Mouse (Mus musculus): ENCODE data around the gene Tmed2. TPM values are rescaled to one million over a fixed set of nuclear protein-coding genes. Genes with fewer than 3 reads are reported as not detected.
"Not testable (repeated sequence)": the region's sequence is repeated elsewhere in the genome, so short reads cannot be mapped to it uniquely, and the experiment has no call there.

Gene Tmed2
- polyA plus RNA-seq, 1 experiment, result 281 TPM

GRCm38 (mm10) chr5:124578633-124579317, 38.3 kb downstream of the Tmed2 start, which contains the start of the genes Eif2b1 and Gtf2h3:
Gene Eif2b1, minus strand, starts transcription at chr5:124579131.
Gene Gtf2h3, plus strand, starts transcription at chr5:124579140.
- Histone ChIP-seq H3K27me3 (ENCODE audit: control insufficient read depth, insufficient read depth, low read length, poor library complexity, severe bottlenecking) (no peaks in the 10 kb centered on the region), H3K4me1 (ENCODE audit: control insufficient read depth, insufficient read depth, low read length) (peaks cover 2% of the 10 kb centered on the region), H3K9ac (ENCODE audit: low read depth, poor library complexity, severe bottlenecking) (peak within 1 kb of the TSS; percentile 59), H3K36me3 (ENCODE audit: control insufficient read depth, insufficient read depth, low read length, poor library complexity, severe bottlenecking) (peaks cover 9% of the 10 kb centered on the region), H3K9me3 (replicated peaks; ENCODE audit: control insufficient read depth, insufficient read depth, low read length, poor library complexity, severe bottlenecking) (no peaks in the 10 kb centered on the region), H3K27ac (ENCODE audit: insufficient read depth, low read length) (no peak within 1 kb of the TSS), H3K4me3 (ENCODE audit: low read depth, low read length) (peak within 1 kb of the TSS; percentile 85)
- TF ChIP-seq EP300 (IDR thresholded peaks at IDR 0.05; ENCODE audit: insufficient read depth, low read depth, low read length) (peak; percentile 46; the same call in 1 of the 2 replicates), POLR2A (IDR thresholded peaks at IDR 0.05; ENCODE audit: insufficient read depth, low read length) (peak; percentile 53), CTCF (IDR thresholded peaks at IDR 0.05; ENCODE audit: low read depth, low read length) (no peak)

GRCm38 (mm10) chr5:124582515-124582914, 42.0 kb downstream of the Tmed2 start:
- Histone ChIP-seq H3K9ac (ENCODE audit: low read depth, poor library complexity, severe bottlenecking) (no peak overlapping the region), H3K4me1 (ENCODE audit: control insufficient read depth, insufficient read depth, low read length) (peaks cover 2% of the 10 kb centered on the region), H3K36me3 (ENCODE audit: control insufficient read depth, insufficient read depth, low read length, poor library complexity, severe bottlenecking) (peaks cover 4% of the 10 kb centered on the region; the same call in 1 of the 2 replicates), H3K27me3 (ENCODE audit: control insufficient read depth, insufficient read depth, low read length, poor library complexity, severe bottlenecking) (no peaks in the 10 kb centered on the region), H3K27ac (ENCODE audit: insufficient read depth, low read length) (no peak overlapping the region), H3K4me3 (ENCODE audit: low read depth, low read length) (no peak overlapping the region), H3K9me3 (replicated peaks; ENCODE audit: control insufficient read depth, insufficient read depth, low read length, poor library complexity, severe bottlenecking) (no peaks in the 10 kb centered on the region)
- TF ChIP-seq CTCF (IDR thresholded peaks at IDR 0.05; ENCODE audit: low read depth, low read length) (no peak), EP300 (IDR thresholded peaks at IDR 0.05; ENCODE audit: insufficient read depth, low read depth, low read length) (no peak), POLR2A (IDR thresholded peaks at IDR 0.05; ENCODE audit: insufficient read depth, low read length) (no peak)

- H3K4me1 ChIP-seq (ENCODE audit: control insufficient read depth, insufficient read depth, low read length), result no peaks in the 10 kb centered on the region
- peaks cover 15% of the 10 kb centered on the region for H3K36me3 ChIP-seq (ENCODE audit: control insufficient read depth, insufficient read depth, low read length, poor library complexity, severe bottlenecking)
- H3K27ac ChIP-seq (ENCODE audit: insufficient read depth, low read length), result no peak overlapping the region
- H3K9me3 ChIP-seq (replicated peaks; ENCODE audit: control insufficient read depth, insufficient read depth, low read length, poor library complexity, severe bottlenecking), result no peaks in the 10 kb centered on the region
- no peak for TF ChIP-seq CTCF (IDR thresholded peaks at IDR 0.05; ENCODE audit: low read depth, low read length)
- TF ChIP-seq EP300 (IDR thresholded peaks at IDR 0.05; ENCODE audit: insufficient read depth, low read depth, low read length), result no peak
- no peak for TF ChIP-seq POLR2A (IDR thresholded peaks at IDR 0.05; ENCODE audit: insufficient read depth, low read length)
- H3K27me3 ChIP-seq (ENCODE audit: control insufficient read depth, insufficient read depth, low read length, poor library complexity, severe bottlenecking), result no peaks in the 10 kb centered on the region
- H3K9ac ChIP-seq (ENCODE audit: low read depth, poor library complexity, severe bottlenecking), result no peak overlapping the region
- H3K4me3 ChIP-seq (ENCODE audit: low read depth, low read length), result no peak overlapping the region
These were observed 52.3 kb downstream of the Tmed2 start for GRCm38 (mm10) chr5:124592768-124593167.

GRCm38 (mm10) chr5:124598224-124599174, 58.0 kb downstream of the Tmed2 start:
- H3K36me3 ChIP-seq (ENCODE audit: control insufficient read depth, insufficient read depth, low read length, poor library complexity, severe bottlenecking), result 0 out of 2 replicates have a peak, but pooled peaks cover 5% of the 10 kb centered on the region
- H3K27me3 ChIP-seq (ENCODE audit: control insufficient read depth, insufficient read depth, low read length, poor library complexity, severe bottlenecking), result no peaks in the 10 kb centered on the region
- peak overlapping the region; percentile 71 for H3K4me3 ChIP-seq (ENCODE audit: low read depth, low read length)
- H3K4me1 ChIP-seq (ENCODE audit: control insufficient read depth, insufficient read depth, low read length), result no peaks in the 10 kb centered on the region
- no peak for TF ChIP-seq EP300 (IDR thresholded peaks at IDR 0.05; ENCODE audit: insufficient read depth, low read depth, low read length)
- no peak for TF ChIP-seq CTCF (IDR thresholded peaks at IDR 0.05; ENCODE audit: low read depth, low read length)
- no peak for TF ChIP-seq POLR2A (IDR thresholded peaks at IDR 0.05; ENCODE audit: insufficient read depth, low read length)
- H3K9me3 ChIP-seq (replicated peaks; ENCODE audit: control insufficient read depth, insufficient read depth, low read length, poor library complexity, severe bottlenecking), result no peaks in the 10 kb centered on the region
- peak overlapping the region; percentile 30; the same call in 1 of the 2 replicates for H3K9ac ChIP-seq (ENCODE audit: low read depth, poor library complexity, severe bottlenecking)
- no peak overlapping the region for H3K27ac ChIP-seq (ENCODE audit: insufficient read depth, low read length)

GRCm38 (mm10) chr5:124599726-124600125, 59.2 kb downstream of the Tmed2 start:
- H3K9me3 ChIP-seq (replicated peaks; ENCODE audit: control insufficient read depth, insufficient read depth, low read length, poor library complexity, severe bottlenecking); H3K9ac ChIP-seq (ENCODE audit: low read depth, poor library complexity, severe bottlenecking); H3K4me1 ChIP-seq (ENCODE audit: control insufficient read depth, insufficient read depth, low read length); H3K36me3 ChIP-seq (ENCODE audit: control insufficient read depth, insufficient read depth, low read length, poor library complexity, severe bottlenecking); H3K27me3 ChIP-seq (ENCODE audit: control insufficient read depth, insufficient read depth, low read length, poor library complexity, severe bottlenecking); H3K4me3 ChIP-seq (ENCODE audit: low read depth, low read length); H3K27ac ChIP-seq (ENCODE audit: insufficient read depth, low read length): not testable (repeated sequence)

Other genes starting within 250 kb of the Tmed2 start
- gene Mphosph9, start 212.7 kb upstream of the Tmed2 start, polyA plus RNA-seq (2011; ENCODE audit: insufficient read depth, insufficient read length, low read depth, missing spikeins), result 18.9 and 21.7 TPM in 2 replicates
- 15.4 and 16.2 TPM in 2 replicates for gene 2810006K23Rik, start 212.6 kb upstream of the Tmed2 start, polyA plus RNA-seq (2011; ENCODE audit: insufficient read depth, insufficient read length, low read depth, missing spikeins)
- gene Cdk2ap1, start 177.6 kb upstream of the Tmed2 start, polyA plus RNA-seq (2011; ENCODE audit: insufficient read depth, insufficient read length, low read depth, missing spikeins), result 122 and 125 TPM in 2 replicates
- 177 and 189 TPM in 2 replicates for gene Sbno1, start 114.7 kb upstream of the Tmed2 start, polyA plus RNA-seq (2011; ENCODE audit: insufficient read depth, insufficient read length, low read depth, missing spikeins)
- gene Kmt5a, start 100.8 kb upstream of the Tmed2 start, polyA plus RNA-seq (2011; ENCODE audit: insufficient read depth, insufficient read length, low read depth, missing spikeins), result 166 and 187 TPM in 2 replicates
- gene Rilpl2, start 62.3 kb upstream of the Tmed2 start, polyA plus RNA-seq (2011; ENCODE audit: insufficient read depth, insufficient read length, low read depth, missing spikeins), result 4.7 and 6.3 TPM in 2 replicates
- gene Snrnp35, start 57.6 kb upstream of the Tmed2 start, polyA plus RNA-seq (2011; ENCODE audit: insufficient read depth, insufficient read length, low read depth, missing spikeins), result 27.1 and 28.6 TPM in 2 replicates
- 16.6 and 18.0 TPM in 2 replicates for gene Rilpl1, start 9.3 kb upstream of the Tmed2 start, polyA plus RNA-seq (2011; ENCODE audit: insufficient read depth, insufficient read length, low read depth, missing spikeins)
- 13.2 and 13.7 TPM in 2 replicates for gene Ddx55, start 12.2 kb downstream of the Tmed2 start, polyA plus RNA-seq (2011; ENCODE audit: insufficient read depth, insufficient read length, low read depth, missing spikeins)
- 57.1 and 61.3 TPM in 2 replicates for gene Eif2b1, start 38.4 kb downstream of the Tmed2 start, polyA plus RNA-seq (2011; ENCODE audit: insufficient read depth, insufficient read length, low read depth, missing spikeins)
- gene Gtf2h3, start 38.4 kb downstream of the Tmed2 start, polyA plus RNA-seq (2011; ENCODE audit: insufficient read depth, insufficient read length, low read depth, missing spikeins), result 83.6 and 83.8 TPM in 2 replicates
- 15.4 and 16.8 TPM in 2 replicates for gene Atp6v0a2, start 87.9 kb downstream of the Tmed2 start, polyA plus RNA-seq (2011; ENCODE audit: insufficient read depth, insufficient read length, low read depth, missing spikeins)
- gene Dnah10, start 184.4 kb downstream of the Tmed2 start, polyA plus RNA-seq (2011; ENCODE audit: insufficient read depth, insufficient read length, low read depth, missing spikeins), result 0.73 and 2.3 TPM in 2 replicates

Data from ES-Bruce4 (cell line).